Mouse (Mus musculus) hindbrain, postnatal 0 days (tissue): ENCODE measurements around the gene Prm1. TPM values are rescaled to one million over a fixed set of nuclear protein-coding genes. Genes with fewer than 3 reads are reported as not detected.
A peak's percentile ranks its signal among the peaks of the same experiment; 100 is the strongest.

Source experiments
- ATAC-seq: fragments of 200-750 bp; cut with Nextera tagmentation; 2 replicates; pipeline ENCODE4 v1.8.0; 2017; ENCODE audit warnings: mild to moderate bottlenecking, moderate TSS enrichment, moderate library complexity
- DNase-seq: peaks from one replicate; pipeline ENCODE4 v3.0.0-alpha.2; 2015; ENCODE audit warnings: low spot score
- H3K27ac ChIP-seq: fragments of 300-500 bp; sonication (generic); 2 replicates; pipeline ENCODE4 v1.5.1; 2014; ENCODE audit warnings: mild to moderate bottlenecking
- H3K27me3 ChIP-seq: fragments of 300-500 bp; sonication (generic); 2 replicates; pipeline ENCODE4 v1.6.1; 2014; ENCODE audit warnings: low read length, mixed read lengths; ENCODE audit not compliant: insufficient read depth
- H3K36me3 ChIP-seq: fragments of 300-500 bp; sonication (generic); 2 replicates; pipeline ENCODE4 v1.6.1; 2014; ENCODE audit warnings: low read length, mixed read lengths; ENCODE audit not compliant: insufficient read depth
- H3K4me1 ChIP-seq: fragments of 300-500 bp; sonication (generic); 2 replicates; pipeline ENCODE4 v1.6.1; 2014; ENCODE audit warnings: antibody characterized with exemption, low read length, mixed read lengths; ENCODE audit not compliant: insufficient read depth
- H3K4me2 ChIP-seq: fragments of 300-500 bp; sonication (generic); 2 replicates; pipeline ENCODE4 v1.6.1; 2014; ENCODE audit warnings: low read depth, mild to moderate bottlenecking, low read length, moderate library complexity, mixed read lengths
- H3K4me3 ChIP-seq: fragments of 300-500 bp; sonication (generic); 2 replicates; pipeline ENCODE4 v1.5.1; 2014; ENCODE audit warnings: low read length
- H3K9ac ChIP-seq: fragments of 300-500 bp; sonication (generic); replicated peaks from 2 replicates; pipeline ENCODE4 v1.6.1; 2014; ENCODE audit warnings: mild to moderate bottlenecking, low read length, moderate library complexity, mixed read lengths
- H3K9me3 ChIP-seq: fragments of 300-500 bp; sonication (generic); 2 replicates; pipeline ENCODE4 v1.6.1; 2016; ENCODE audit warnings: low read length, mixed read lengths
- CTCF ChIP-seq: IDR thresholded peaks from 2 replicates; pipeline ENCODE4 v1.5.1; 2016; ENCODE audit warnings: antibody characterized with exemption, control low read depth, low read depth
- WGBS: fragments of 180-500 bp; shearing (Covaris S2); extraction: QIAGEN DNeasy Blood & Tissue Kit; methylation state at CpG from one replicate; pipeline ENCODE4 v1.1.7; 2014; 5-methylcytosine and 5-hydroxymethylcytosine counted together
- polyA plus RNA-seq: library from polyadenylated mRNA; unstranded; fragments of >200 nt; fragmentation: Nextera tagmentation; extraction: Ambion mirVana; gene quantifications from 2 replicates; pipeline ENCODE4 v1.2.1, GENCODE M21; 2015
- total RNA-seq: library from RNA; depleted of rRNA; stranded (reverse); fragments of >200 nt; gene quantifications from 2 replicates; pipeline ENCODE4 v1.2.3, GENCODE M21; 2014

The Prm1 gene
- total and polyA plus RNA-seq, 2 experiments from 2014 or later: 0.70 TPM; not detected in 1

- H3K4me2 ChIP-seq: no peak overlapping the region
- TF ChIP-seq CTCF: 0 out of 2 replicates have a peak, but pooled peaks have one; percentile 22
- DNase-seq (no peak), ATAC-seq (no peak)
- peaks cover 7% of the 10 kb centered on the region for H3K4me1 ChIP-seq
- no peak overlapping the region for H3K27ac ChIP-seq
- H3K36me3 ChIP-seq: no peaks in the 10 kb centered on the region
- H3K27me3 ChIP-seq: no peaks in the 10 kb centered on the region
- 76% methylated on average over 7 of the region's 7 CpGs for WGBS
- no peak overlapping the region for H3K9ac ChIP-seq
- no peak overlapping the region for H3K4me3 ChIP-seq
- H3K9me3 ChIP-seq: no peaks in the 10 kb centered on the region
These were observed 18.0 kb downstream of the Prm1 start for GRCm38 (mm10) chr16:10787548-10788058.

GRCm38 (mm10) chr16:10786782-10787547 is 18.7 kb downstream of the Prm1 start:
- Histone ChIP-seq H3K4me2 (no peak overlapping the region), H3K9me3 (no peaks in the 10 kb centered on the region), H3K27me3 (no peaks in the 10 kb centered on the region), H3K36me3 (no peaks in the 10 kb centered on the region), H3K4me3 (no peak overlapping the region), H3K9ac (no peak overlapping the region), H3K27ac (no peak overlapping the region), H3K4me1 (peaks cover 7% of the 10 kb centered on the region)
- 55% methylated on average over 4 of the region's 4 CpGs for WGBS
- DNase-seq (no peak), ATAC-seq (no peak)
- TF ChIP-seq CTCF: no peak

GRCm38 (mm10) chr16:10786288-10786687 is 19.4 kb downstream of the Prm1 start:
- peaks cover 7% of the 10 kb centered on the region for H3K4me1 ChIP-seq
- no peaks in the 10 kb centered on the region for H3K9me3 ChIP-seq
- peak overlapping the region; percentile 90 for H3K27ac ChIP-seq
- no peaks in the 10 kb centered on the region for H3K36me3 ChIP-seq
- TF ChIP-seq CTCF: peak; percentile 90
- DNase-seq: peak; percentile 95
- peak overlapping the region; percentile 80 for H3K9ac ChIP-seq
- H3K27me3 ChIP-seq: no peaks in the 10 kb centered on the region
- H3K4me2 ChIP-seq: peak overlapping the region; percentile 99
- WGBS: 1% methylated on average over 9 of the region's 9 CpGs
- peak; percentile 48 for ATAC-seq
- peak overlapping the region; percentile 74 for H3K4me3 ChIP-seq

- no peaks in the 10 kb centered on the region for H3K36me3 ChIP-seq
- H3K9ac ChIP-seq: peak within 1 kb of the TSS; percentile 80
- H3K4me1 ChIP-seq: peaks cover 7% of the 10 kb centered on the region
- no peaks in the 10 kb centered on the region for H3K27me3 ChIP-seq
- DNase-seq: peak; percentile 90
- H3K27ac ChIP-seq: peak within 1 kb of the TSS; percentile 90
- no peaks in the 10 kb centered on the region for H3K9me3 ChIP-seq
- under 1% methylated on average over 59 of the region's 59 CpGs for WGBS
- H3K4me3 ChIP-seq: peak within 1 kb of the TSS; percentile 74
- TF ChIP-seq CTCF: no peak
- H3K4me2 ChIP-seq: peak within 1 kb of the TSS; percentile 99
- peak; percentile 88 for ATAC-seq
These were observed 20.0 kb downstream of the Prm1 start, which contains the start of gene Socs1 for GRCm38 (mm10) chr16:10785371-10786231. Gene Socs1, minus strand, starts transcription at chr16:10785536.

- Histone ChIP-seq H3K4me3 (peak overlapping the region; percentile 74), H3K36me3 (no peaks in the 10 kb centered on the region), H3K27me3 (no peaks in the 10 kb centered on the region), H3K4me1 (peaks cover 7% of the 10 kb centered on the region), H3K4me2 (peak overlapping the region; percentile 99), H3K27ac (peak overlapping the region; percentile 90), H3K9me3 (no peaks in the 10 kb centered on the region), H3K9ac (peak overlapping the region; percentile 80)
- WGBS: under 1% methylated on average over 52 of the region's 55 CpGs
- DNase-seq (peak; percentile 93), ATAC-seq (peak; percentile 85)
- TF ChIP-seq CTCF: peak; percentile 75
These were observed 20.8 kb downstream of the Prm1 start for GRCm38 (mm10) chr16:10784793-10785370.
